Mouse (Mus musculus): Measurements from ENCODE around the gene Reps2. TPM values are rescaled to one million over a fixed set of nuclear protein-coding genes. Genes with fewer than 3 reads are reported as not detected.

The Reps2 gene
- polyA plus RNA-seq, 1 experiment from 2014 or later = 1.4 TPM

GRCm38 (mm10) chrX:162413124-162413523 is 230.3 kb downstream of the Reps2 start:
- Histone ChIP-seq H3K36me3 (no peaks in the 10 kb centered on the region), H3K27ac (no peak overlapping the region), H3K27me3 (peaks cover 27% of the 10 kb centered on the region; the same call in 1 of the 2 replicates), H3K4me1 (no peaks in the 10 kb centered on the region), H3K9me3 (no peaks in the 10 kb centered on the region), H3K4me2 (replicated peaks) (no peak overlapping the region), H3K4me3 (no peak overlapping the region), H3K9ac (no peak overlapping the region)
- no peak for ATAC-seq (ENCODE audit: low FRiP score, low read depth)
- WGBS = 79% methylated on average over 2 of the region's 2 CpGs

GRCm38 (mm10) chrX:162407291-162407690 is 236.2 kb downstream of the Reps2 start:
- no peaks in the 10 kb centered on the region for H3K36me3 ChIP-seq
- H3K9ac ChIP-seq = no peak overlapping the region
- no peak overlapping the region for H3K4me2 ChIP-seq (replicated peaks)
- 83% methylated on average over 4 of the region's 4 CpGs for WGBS
- H3K9me3 ChIP-seq = no peaks in the 10 kb centered on the region
- no peaks in the 10 kb centered on the region for H3K4me1 ChIP-seq
- H3K27ac ChIP-seq = no peak overlapping the region
- no peak overlapping the region for H3K4me3 ChIP-seq
- no peak for ATAC-seq (ENCODE audit: low FRiP score, low read depth)
- H3K27me3 ChIP-seq = peaks cover 9% of the 10 kb centered on the region; the same call in 1 of the 2 replicates

- 55% methylated on average over 3 of the region's 3 CpGs for WGBS
- H3K36me3 ChIP-seq = no peaks in the 10 kb centered on the region
- ATAC-seq (ENCODE audit: low FRiP score, low read depth) = no peak
- H3K9ac ChIP-seq = no peak overlapping the region
- no peak overlapping the region for H3K4me2 ChIP-seq (replicated peaks)
- H3K27me3 ChIP-seq = peaks cover 9% of the 10 kb centered on the region; the same call in 1 of the 2 replicates
- no peak overlapping the region for H3K4me3 ChIP-seq
- no peak overlapping the region for H3K27ac ChIP-seq
- no peaks in the 10 kb centered on the region for H3K9me3 ChIP-seq
- no peaks in the 10 kb centered on the region for H3K4me1 ChIP-seq
Measured at GRCm38 (mm10) chrX:162402487-162402886, 241.0 kb downstream of the Reps2 start.

- no peak overlapping the region for H3K4me3 ChIP-seq
- ATAC-seq (ENCODE audit: low FRiP score, low read depth) = no peak
- H3K4me1 ChIP-seq = no peaks in the 10 kb centered on the region
- no peaks in the 10 kb centered on the region for H3K9me3 ChIP-seq
- H3K27me3 ChIP-seq = peaks cover 2% of the 10 kb centered on the region; the same call in 1 of the 2 replicates
- no peaks in the 10 kb centered on the region for H3K36me3 ChIP-seq
- no peak overlapping the region for H3K9ac ChIP-seq
- H3K27ac ChIP-seq = no peak overlapping the region
- WGBS = 93% methylated on average over 1 of the region's 1 CpGs
- H3K4me2 ChIP-seq (replicated peaks) = no peak overlapping the region
Measured at GRCm38 (mm10) chrX:162380730-162381129, 262.7 kb downstream of the Reps2 start.

- no peak overlapping the region for H3K4me2 ChIP-seq (replicated peaks)
- H3K27me3 ChIP-seq = peaks cover 32% of the 10 kb centered on the region; the same call in 1 of the 2 replicates
- 55% methylated on average over 2 of the region's 2 CpGs for WGBS
- H3K9me3 ChIP-seq = no peaks in the 10 kb centered on the region
- no peak overlapping the region for H3K9ac ChIP-seq
- ATAC-seq (ENCODE audit: low FRiP score, low read depth) = no peak
- peaks cover 10% of the 10 kb centered on the region for H3K4me1 ChIP-seq
- no peak overlapping the region for H3K4me3 ChIP-seq
- no peaks in the 10 kb centered on the region for H3K36me3 ChIP-seq
- no peak overlapping the region for H3K27ac ChIP-seq
Measured at GRCm38 (mm10) chrX:162363206-162363605, 280.2 kb downstream of the Reps2 start.

Other genes starting within 250 kb of the Reps2 start
- 491 and 493 TPM in 2 replicates for gene Rbbp7, start 116.8 kb upstream of the Reps2 start, polyA plus RNA-seq (2015; fragmentation: Nextera tagmentation; extraction: Ambion mirVana)
- 16.1 and 16.6 TPM in 2 replicates for gene Txlng, start 185.8 kb upstream of the Reps2 start, polyA plus RNA-seq (2015; fragmentation: Nextera tagmentation; extraction: Ambion mirVana)
- gene Syap1, start 244.8 kb upstream of the Reps2 start, polyA plus RNA-seq (2015; fragmentation: Nextera tagmentation; extraction: Ambion mirVana) = 43.5 and 44.7 TPM in 2 replicates